Mouse (Mus musculus) left cerebral cortex, adult 18-20 months (tissue): Measurements from ENCODE around the gene Gnb1. TPM values are rescaled to one million over a fixed set of nuclear protein-coding genes. Genes with fewer than 3 reads are reported as not detected.

ENCODE experiments used
- total RNA-seq, 2 experiments: library from RNA; stranded (reverse); gene quantifications; 2 replicates each; pipeline ENCODE4 v1.2.3; 2021

Gnb1 gene
- total RNA-seq, 2 experiments from 2014 or later, result 859 to 881 TPM

Other genes starting within 250 kb of the Gnb1 start
- gene Faap20, start 241.6 kb upstream of the Gnb1 start, total RNA-seq, result 10 to 100 TPM; 28.0 to 29.5 TPM
- gene Prkcz, start 130.0 kb upstream of the Gnb1 start, total RNA-seq, result 100 to 1,000 TPM; 216 to 223 TPM
- 10 to 100 TPM; 77.5 to 84.7 TPM for gene Gabrd, start 93.2 kb upstream of the Gnb1 start, total RNA-seq
- 10 to 100 TPM; 12.0 to 13.1 TPM for gene Cfap74, start 82.2 kb upstream of the Gnb1 start, total RNA-seq
- 1 to 10 TPM; 1.1 to 1.8 TPM for gene Tmem52, start 22.2 kb upstream of the Gnb1 start, total RNA-seq
- gene Nadk, start 71.0 kb downstream of the Gnb1 start, total RNA-seq, result 10 to 100 TPM; 57.5 to 57.7 TPM
- gene Slc35e2, start 110.1 kb downstream of the Gnb1 start, total RNA-seq, result 10 to 100 TPM; 47.2 to 48.9 TPM
- gene Cdk11b, start 133.5 kb downstream of the Gnb1 start, total RNA-seq, result 10 to 100 TPM; 47.1 to 49.4 TPM
- gene Gm10563, start 154.0 kb downstream of the Gnb1 start, total RNA-seq, result not detected
- gene Mmp23, start 162.0 kb downstream of the Gnb1 start, total RNA-seq, result 1 to 10 TPM; 2.4 to 4.6 TPM
- gene Mib2, start 177.8 kb downstream of the Gnb1 start, total RNA-seq, result 100 to 1,000 TPM; 128 to 129 TPM
- gene Fndc10, start 203.0 kb downstream of the Gnb1 start, total RNA-seq, result 10 to 100 TPM; 27.8 to 32.8 TPM
- gene Ssu72, start 213.4 kb downstream of the Gnb1 start, total RNA-seq, result 10 to 100 TPM; 90.6 to 97.4 TPM
- 10 to 100 TPM; 51.1 to 53.0 TPM for gene Tmem240, start 243.4 kb downstream of the Gnb1 start, total RNA-seq